Mouse (Mus musculus) intestine, embryonic 16.5 days (tissue): ENCODE data around the gene Cfap298. TPM values are rescaled to one million over a fixed set of nuclear protein-coding genes. Genes with fewer than 3 reads are reported as not detected.

Experiments
- ATAC-seq: fragments of 200-750 bp; cut with Nextera tagmentation; 2 replicates; pipeline ENCODE4 v1.8.0; 2017; ENCODE audit warnings: moderate TSS enrichment, moderate library complexity
- H3K27ac ChIP-seq: fragments of 300-500 bp; sonication (generic); 2 replicates; pipeline ENCODE4 v1.5.1; 2014; ENCODE audit warnings: mild to moderate bottlenecking, low read length
- H3K27me3 ChIP-seq: fragments of 300-500 bp; sonication (generic); replicated peaks from 2 replicates; pipeline ENCODE4 v1.6.1; 2014; ENCODE audit warnings: low read length, control low read depth, mixed read lengths; ENCODE audit not compliant: control insufficient read depth, insufficient read depth
- H3K36me3 ChIP-seq: fragments of 300-500 bp; sonication (generic); 2 replicates; pipeline ENCODE4 v1.6.1; 2014; ENCODE audit warnings: low read length, control low read depth; ENCODE audit not compliant: control insufficient read depth, insufficient read depth
- H3K4me1 ChIP-seq: fragments of 300-500 bp; sonication (generic); 2 replicates; pipeline ENCODE4 v1.6.1; 2014; ENCODE audit warnings: low read length, control low read depth, mixed read lengths; ENCODE audit not compliant: control insufficient read depth, insufficient read depth
- H3K4me2 ChIP-seq: fragments of 300-500 bp; sonication (generic); 2 replicates; pipeline ENCODE4 v1.6.1; 2014; ENCODE audit warnings: low read depth, low read length, control low read depth
- H3K4me3 ChIP-seq: fragments of 300-500 bp; sonication (generic); 2 replicates; pipeline ENCODE4 v1.5.1; 2014; ENCODE audit warnings: mild to moderate bottlenecking, low read length
- H3K9ac ChIP-seq: fragments of 300-500 bp; sonication (generic); 2 replicates; pipeline ENCODE4 v1.6.1; 2014; ENCODE audit warnings: low read depth, low read length
- H3K9me3 ChIP-seq: fragments of 300-500 bp; sonication (generic); 2 replicates; pipeline ENCODE4 v1.6.1; 2016; ENCODE audit warnings: low read length, control low read depth; ENCODE audit not compliant: control insufficient read depth
- WGBS: fragments of 180-500 bp; shearing (Covaris S2); extraction: QIAGEN DNeasy Blood & Tissue Kit; methylation state at CpG from one replicate; pipeline ENCODE4 v1.1.7; 2014; 5-methylcytosine and 5-hydroxymethylcytosine counted together
- microRNA-seq: library from miRNA; unstranded; fragments of <30 nt; microRNA quantifications from one replicate; pipeline ENCODE4, GENCODE M21; 2016
- polyA plus RNA-seq: library from polyadenylated mRNA; unstranded; fragments of >200 nt; fragmentation: Nextera tagmentation; extraction: Ambion mirVana; gene quantifications from 2 replicates; pipeline ENCODE4 v1.2.1, GENCODE M21; 2015

Gene Cfap298
- polyA plus RNA-seq, 1 experiment from 2014 or later: 40.9 TPM

DNA sequence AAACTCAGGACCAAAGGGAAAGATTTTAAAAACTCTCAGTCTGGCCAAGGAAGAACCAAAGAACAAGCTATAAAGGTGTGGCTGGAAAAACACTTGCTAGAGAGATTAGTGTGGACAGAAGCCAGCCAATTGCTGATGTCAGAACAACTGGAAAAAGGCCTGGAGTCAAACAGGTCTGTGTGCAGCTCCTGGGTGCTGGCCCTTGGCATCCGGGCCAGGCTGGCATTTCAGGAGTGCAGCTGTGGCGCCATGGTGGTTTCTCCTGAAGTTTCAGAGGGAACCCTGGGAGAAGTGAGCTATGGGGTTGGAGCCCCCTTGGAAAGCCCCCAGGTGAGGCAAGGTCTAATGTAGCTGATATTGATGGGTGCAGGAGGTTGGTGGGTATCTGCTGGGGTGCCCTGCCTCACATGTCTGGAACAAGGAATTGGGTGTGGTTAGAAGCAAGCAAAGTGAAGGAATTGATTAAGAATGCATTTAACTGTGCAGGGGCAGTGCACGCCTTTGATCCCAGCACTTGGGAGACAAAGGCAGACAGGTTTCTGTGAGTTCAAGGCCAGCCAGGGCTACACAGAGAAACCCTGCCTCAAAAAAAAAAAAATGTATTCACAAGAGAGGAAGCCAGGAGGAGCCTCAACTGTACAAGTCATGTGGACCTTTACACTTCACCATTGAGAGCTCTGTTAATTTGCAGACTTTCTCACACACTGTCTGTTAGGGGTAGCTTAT lies 56.6 kb downstream of the Cfap298 start:
- ATAC-seq: no peak
- H3K27me3 ChIP-seq: no peaks in the 10 kb centered on the region
- no peak overlapping the region for H3K9ac ChIP-seq
- 78% methylated on average over 3 of the region's 3 CpGs for WGBS
- no peak overlapping the region for H3K4me3 ChIP-seq
- no peak overlapping the region for H3K4me2 ChIP-seq
- H3K4me1 ChIP-seq: no peaks in the 10 kb centered on the region
- H3K27ac ChIP-seq: no peak overlapping the region
- no peaks in the 10 kb centered on the region for H3K9me3 ChIP-seq
- no peaks in the 10 kb centered on the region for H3K36me3 ChIP-seq

Small RNA genes within 50 kb of the gene (microRNA-seq; reads per million reads assigned to microRNA genes)
- gene Gm22933: not detected

Other genes starting within 250 kb of the Cfap298 start
- gene Mis18a, start 207.7 kb downstream of the Cfap298 start, polyA plus RNA-seq: 51.2 and 53.5 TPM in 2 replicates
- gene Mrap, start 196.9 kb downstream of the Cfap298 start, polyA plus RNA-seq: 0.23 and 3.3 TPM in 2 replicates
- 5.6 and 6.2 TPM in 2 replicates for gene Urb1, start 124.7 kb downstream of the Cfap298 start, polyA plus RNA-seq
- gene Eva1c, start 108.4 kb downstream of the Cfap298 start, polyA plus RNA-seq: 0.61 and 0.70 TPM in 2 replicates
- 16.5 and 16.9 TPM in 2 replicates for gene Synj1, start 76.2 kb upstream of the Cfap298 start, polyA plus RNA-seq
- gene Paxbp1, start 109.4 kb upstream of the Cfap298 start, polyA plus RNA-seq: 33.4 and 35.9 TPM in 2 replicates
- 0.17 and 0.22 TPM in 2 replicates for gene 4932438H23Rik, start 160.0 kb upstream of the Cfap298 start, polyA plus RNA-seq